Mouse (Mus musculus): ENCODE results near the gene Zxdc. TPM values are rescaled to one million over a fixed set of nuclear protein-coding genes. Genes with fewer than 3 reads are reported as not detected.

Gene Zxdc
- polyA plus RNA-seq, 1 experiment from 2014 or later, result 16.2 TPM

- H3K27me3 ChIP-seq (ENCODE audit: control insufficient read depth, insufficient read depth, low read length), result no peaks in the 10 kb centered on the region
- DNase-seq (peak; percentile 54), ATAC-seq (ENCODE audit: low FRiP score, low TSS enrichment) (no peak)
- no peaks in the 10 kb centered on the region for H3K4me1 ChIP-seq (ENCODE audit: control insufficient read depth, insufficient read depth, low read length)
- H3K9me3 ChIP-seq (ENCODE audit: control insufficient read depth, low read length), result no peaks in the 10 kb centered on the region
- 66% methylated on average over 7 of the region's 7 CpGs for WGBS
- no peak overlapping the region for H3K27ac ChIP-seq (replicated peaks; ENCODE audit: low read depth, low read length)
- no peak overlapping the region for H3K4me3 ChIP-seq (replicated peaks; ENCODE audit: low read depth, low read length)
- H3K9ac ChIP-seq (replicated peaks; ENCODE audit: low read length), result no peak overlapping the region
- H3K36me3 ChIP-seq (ENCODE audit: control insufficient read depth, insufficient read depth, low read length), result no peaks in the 10 kb centered on the region
- no peak overlapping the region for H3K4me2 ChIP-seq (ENCODE audit: low read length)
These were observed 9.1 kb upstream of the Zxdc start for GRCm38 (mm10) chr6:90360024-90360781.

GRCm38 (mm10) chr6:90360922-90361614 lies 8.2 kb upstream of the Zxdc start:
- 86% methylated on average over 6 of the region's 6 CpGs for WGBS

GRCm38 (mm10) chr6:90363301-90363700 lies 6.0 kb upstream of the Zxdc start:
- H3K9ac ChIP-seq (replicated peaks; ENCODE audit: low read length), result no peak overlapping the region
- no peak for DNase-seq
- no peaks in the 10 kb centered on the region for H3K36me3 ChIP-seq (ENCODE audit: control insufficient read depth, insufficient read depth, low read length)
- 79% methylated on average over 5 of the region's 5 CpGs for WGBS
- no peak overlapping the region for H3K27ac ChIP-seq (replicated peaks; ENCODE audit: low read depth, low read length)
- H3K4me3 ChIP-seq (replicated peaks; ENCODE audit: low read depth, low read length), result no peak overlapping the region
- no peak overlapping the region for H3K4me2 ChIP-seq (ENCODE audit: low read length)
- no peaks in the 10 kb centered on the region for H3K27me3 ChIP-seq (ENCODE audit: control insufficient read depth, insufficient read depth, low read length)
- H3K4me1 ChIP-seq (ENCODE audit: control insufficient read depth, insufficient read depth, low read length), result no peaks in the 10 kb centered on the region
- H3K9me3 ChIP-seq (ENCODE audit: control insufficient read depth, low read length), result no peaks in the 10 kb centered on the region
- no peak for ATAC-seq (ENCODE audit: low FRiP score, low TSS enrichment)

More at GRCm38 (mm10) chr6:90360922-90361614, 8.2 kb upstream of the Zxdc start:
- no peak for ATAC-seq (ENCODE audit: low FRiP score, low TSS enrichment)
- H3K4me1 ChIP-seq (ENCODE audit: control insufficient read depth, insufficient read depth, low read length), result no peaks in the 10 kb centered on the region
- H3K27me3 ChIP-seq (ENCODE audit: control insufficient read depth, insufficient read depth, low read length), result no peaks in the 10 kb centered on the region
- no peak for DNase-seq
- no peaks in the 10 kb centered on the region for H3K36me3 ChIP-seq (ENCODE audit: control insufficient read depth, insufficient read depth, low read length)
- H3K9me3 ChIP-seq (ENCODE audit: control insufficient read depth, low read length), result no peaks in the 10 kb centered on the region
- H3K27ac ChIP-seq (replicated peaks; ENCODE audit: low read depth, low read length), result no peak overlapping the region
- no peak overlapping the region for H3K4me2 ChIP-seq (ENCODE audit: low read length)
- no peak overlapping the region for H3K4me3 ChIP-seq (replicated peaks; ENCODE audit: low read depth, low read length)
- H3K9ac ChIP-seq (replicated peaks; ENCODE audit: low read length), result no peak overlapping the region

- Histone ChIP-seq H3K36me3 (ENCODE audit: control insufficient read depth, insufficient read depth, low read length) (peaks cover 27% of the 10 kb centered on the region), H3K9ac (replicated peaks; ENCODE audit: low read length) (peak overlapping the region; percentile 86), H3K4me2 (ENCODE audit: low read length) (peak overlapping the region; percentile 74), H3K4me3 (replicated peaks; ENCODE audit: low read depth, low read length) (peak overlapping the region; percentile 88), H3K9me3 (ENCODE audit: control insufficient read depth, low read length) (no peaks in the 10 kb centered on the region), H3K27ac (replicated peaks; ENCODE audit: low read depth, low read length) (peak overlapping the region; percentile 85), H3K4me1 (ENCODE audit: control insufficient read depth, insufficient read depth, low read length) (peaks cover 20% of the 10 kb centered on the region), H3K27me3 (ENCODE audit: control insufficient read depth, insufficient read depth, low read length) (no peaks in the 10 kb centered on the region)
- DNase-seq (peak; percentile 65), ATAC-seq (ENCODE audit: low FRiP score, low TSS enrichment) (peak; percentile 82)
- WGBS, result under 1% methylated on average over 93 of the region's 98 CpGs
These were observed 647 bp downstream of the Zxdc start for GRCm38 (mm10) chr6:90369725-90370553.

GRCm38 (mm10) chr6:90374647-90375046 lies 5.4 kb downstream of the Zxdc start:
- Histone ChIP-seq H3K9ac (replicated peaks; ENCODE audit: low read length) (no peak overlapping the region), H3K4me3 (replicated peaks; ENCODE audit: low read depth, low read length) (no peak overlapping the region), H3K9me3 (ENCODE audit: control insufficient read depth, low read length) (no peaks in the 10 kb centered on the region), H3K27ac (replicated peaks; ENCODE audit: low read depth, low read length) (no peak overlapping the region), H3K27me3 (ENCODE audit: control insufficient read depth, insufficient read depth, low read length) (no peaks in the 10 kb centered on the region), H3K36me3 (ENCODE audit: control insufficient read depth, insufficient read depth, low read length) (peaks cover 70% of the 10 kb centered on the region), H3K4me1 (ENCODE audit: control insufficient read depth, insufficient read depth, low read length) (peaks cover 20% of the 10 kb centered on the region), H3K4me2 (ENCODE audit: low read length) (no peak overlapping the region)
- ATAC-seq (ENCODE audit: low FRiP score, low TSS enrichment), result no peak
- no peak for DNase-seq
- WGBS, result 95% methylated on average over 4 of the region's 4 CpGs

GRCm38 (mm10) chr6:90377708-90378107 lies 8.4 kb downstream of the Zxdc start:
- H3K4me3 ChIP-seq (replicated peaks; ENCODE audit: low read depth, low read length), result no peak overlapping the region
- H3K27ac ChIP-seq (replicated peaks; ENCODE audit: low read depth, low read length), result no peak overlapping the region
- 95% methylated on average over 2 of the region's 2 CpGs for WGBS
- DNase-seq, result no peak
- peaks cover 94% of the 10 kb centered on the region for H3K36me3 ChIP-seq (ENCODE audit: control insufficient read depth, insufficient read depth, low read length)
- H3K27me3 ChIP-seq (ENCODE audit: control insufficient read depth, insufficient read depth, low read length), result no peaks in the 10 kb centered on the region
- no peak overlapping the region for H3K4me2 ChIP-seq (ENCODE audit: low read length)
- H3K9ac ChIP-seq (replicated peaks; ENCODE audit: low read length), result no peak overlapping the region
- H3K4me1 ChIP-seq (ENCODE audit: control insufficient read depth, insufficient read depth, low read length), result peaks cover under 1% of the 10 kb centered on the region; the same call in 1 of the 2 replicates
- no peaks in the 10 kb centered on the region for H3K9me3 ChIP-seq (ENCODE audit: control insufficient read depth, low read length)
- no peak for ATAC-seq (ENCODE audit: low FRiP score, low TSS enrichment)

GRCm38 (mm10) chr6:90381465-90381864 lies 12.2 kb downstream of the Zxdc start:
- Histone ChIP-seq H3K27ac (replicated peaks; ENCODE audit: low read depth, low read length) (no peak overlapping the region), H3K27me3 (ENCODE audit: control insufficient read depth, insufficient read depth, low read length) (no peaks in the 10 kb centered on the region), H3K4me2 (ENCODE audit: low read length) (no peak overlapping the region), H3K9ac (replicated peaks; ENCODE audit: low read length) (no peak overlapping the region), H3K4me1 (ENCODE audit: control insufficient read depth, insufficient read depth, low read length) (no peaks in the 10 kb centered on the region), H3K4me3 (replicated peaks; ENCODE audit: low read depth, low read length) (no peak overlapping the region), H3K36me3 (ENCODE audit: control insufficient read depth, insufficient read depth, low read length) (peaks cover 91% of the 10 kb centered on the region), H3K9me3 (ENCODE audit: control insufficient read depth, low read length) (no peaks in the 10 kb centered on the region)
- no peak for ATAC-seq (ENCODE audit: low FRiP score, low TSS enrichment)
- DNase-seq, result no peak
- WGBS, result 95% methylated on average over 2 of the region's 2 CpGs

GRCm38 (mm10) chr6:90390629-90391028 lies 21.3 kb downstream of the Zxdc start:
- Histone ChIP-seq H3K27me3 (ENCODE audit: control insufficient read depth, insufficient read depth, low read length) (no peaks in the 10 kb centered on the region), H3K27ac (replicated peaks; ENCODE audit: low read depth, low read length) (no peak overlapping the region), H3K4me3 (replicated peaks; ENCODE audit: low read depth, low read length) (no peak overlapping the region), H3K36me3 (ENCODE audit: control insufficient read depth, insufficient read depth, low read length) (peaks cover 71% of the 10 kb centered on the region), H3K4me2 (ENCODE audit: low read length) (no peak overlapping the region), H3K9ac (replicated peaks; ENCODE audit: low read length) (no peak overlapping the region), H3K9me3 (ENCODE audit: control insufficient read depth, low read length) (no peaks in the 10 kb centered on the region), H3K4me1 (ENCODE audit: control insufficient read depth, insufficient read depth, low read length) (no peaks in the 10 kb centered on the region)
- ATAC-seq (ENCODE audit: low FRiP score, low TSS enrichment), result no peak
- DNase-seq, result no peak
- WGBS, result 84% methylated on average over 4 of the region's 4 CpGs
